Mouse (Mus musculus) C2C12 (cell line): ENCODE results near the gene Smim27. TPM values are rescaled to one million over a fixed set of nuclear protein-coding genes. Genes with fewer than 3 reads are reported as not detected.
"Not testable (repeated sequence)": the region's sequence is repeated elsewhere in the genome, so short reads cannot be mapped to it uniquely, and the experiment has no call there.

Source experiments
- H3K27me3 ChIP-seq: one replicate; pipeline ENCODE4 v1.6.1; 2011; ENCODE audit not compliant: control insufficient read depth, insufficient read depth, insufficient read length
- H3K36me3 ChIP-seq: one replicate; pipeline ENCODE4 v1.6.1; 2011; ENCODE audit not compliant: control insufficient read depth, insufficient read depth
- H3K4me3 ChIP-seq: one replicate; pipeline ENCODE4 v1.5.1; 2011; ENCODE audit warnings: mild to moderate bottlenecking, control low read depth; ENCODE audit not compliant: poor library complexity, insufficient read depth, severe bottlenecking
- H3K79me2 ChIP-seq: one replicate; pipeline ENCODE4 v1.6.1; 2011; ENCODE audit not compliant: control insufficient read depth, insufficient read depth
- H3K79me3 ChIP-seq: one replicate; pipeline ENCODE4 v1.6.1; 2011; ENCODE audit warnings: low read depth, control low read depth
- H3ac ChIP-seq: one replicate; pipeline ENCODE3; 2011; ENCODE audit warnings: low read depth; ENCODE audit not compliant: control insufficient read depth, insufficient read length
- CEBPB ChIP-seq: IDR thresholded peaks from one replicate; pipeline ENCODE4 v1.6.1; 2011; ENCODE audit warnings: low read depth, mild to moderate bottlenecking, control low read depth, moderate library complexity
- CTCF ChIP-seq: IDR thresholded peaks from one replicate; pipeline ENCODE4 v1.5.1; 2011; ENCODE audit not compliant: control insufficient read depth, insufficient read depth, insufficient read length
- FOSL1 ChIP-seq: IDR thresholded peaks from one replicate; pipeline ENCODE4 v1.8.0; 2011; ENCODE audit warnings: mild to moderate bottlenecking, low read length; ENCODE audit not compliant: poor library complexity, insufficient read depth, severe bottlenecking
- MAX ChIP-seq: IDR thresholded peaks from one replicate; pipeline ENCODE4 v1.6.1; 2011; ENCODE audit warnings: mild to moderate bottlenecking, control low read depth
- MYOD1 ChIP-seq: IDR thresholded peaks from one replicate; pipeline ENCODE4 v1.6.1; 2011; ENCODE audit warnings: low read depth; ENCODE audit not compliant: control insufficient read depth, insufficient read length
- MYOG ChIP-seq: IDR thresholded peaks from one replicate; pipeline ENCODE4 v1.6.1; 2011; ENCODE audit not compliant: control insufficient read depth, insufficient read length; ENCODE audit errors: extremely low read depth
- USF1 ChIP-seq: IDR thresholded peaks from one replicate; pipeline ENCODE4 v1.6.1; 2011; ENCODE audit warnings: low read depth, mild to moderate bottlenecking, control low read depth, moderate library complexity
- polyA plus RNA-seq: library from polyadenylated mRNA; unstranded; fragments of >200 nt; fragmentation: generic; extraction: Trizol; gene quantifications from one replicate; pipeline ENCODE4 v1.2.1, GENCODE M21; 2012; ENCODE audit warnings: missing spikeins

The Smim27 gene
- polyA plus RNA-seq, 1 experiment = 5.2 TPM

DNA sequence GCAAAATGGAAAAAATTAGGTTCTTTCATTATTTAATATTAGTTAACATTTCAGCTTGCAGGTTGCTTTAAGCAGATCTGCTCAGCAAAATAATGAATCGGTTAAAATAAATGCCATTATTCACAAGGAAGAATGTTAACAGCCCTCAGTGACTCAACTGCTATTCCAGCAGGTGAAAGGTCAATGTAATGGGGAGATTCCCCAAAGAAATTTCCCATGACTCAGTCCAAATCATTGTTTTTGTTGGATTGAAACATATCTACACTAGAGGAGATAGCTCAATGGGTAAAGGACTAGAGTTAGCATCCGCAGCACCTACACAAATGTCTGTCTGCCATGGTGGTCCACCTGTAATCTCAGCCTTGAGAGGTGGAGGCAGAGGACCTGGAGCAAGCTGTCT, 19.7 kb downstream of the Smim27 start:
- no peaks in the 10 kb centered on the region for H3K79me2 ChIP-seq
- no peak overlapping the region for H3ac ChIP-seq
- TF ChIP-seq CEBPB = no peak
- no peak for TF ChIP-seq FOSL1
- TF ChIP-seq MYOG = no peak
- no peak for TF ChIP-seq MYOD1
- no peak for TF ChIP-seq USF1
- TF ChIP-seq CTCF = no peak
- TF ChIP-seq MAX = no peak
- H3K79me3 ChIP-seq = no peaks in the 10 kb centered on the region
- no peak overlapping the region for H3K4me3 ChIP-seq
- no peaks in the 10 kb centered on the region for H3K36me3 ChIP-seq
- H3K27me3 ChIP-seq = no peaks in the 10 kb centered on the region

DNA sequence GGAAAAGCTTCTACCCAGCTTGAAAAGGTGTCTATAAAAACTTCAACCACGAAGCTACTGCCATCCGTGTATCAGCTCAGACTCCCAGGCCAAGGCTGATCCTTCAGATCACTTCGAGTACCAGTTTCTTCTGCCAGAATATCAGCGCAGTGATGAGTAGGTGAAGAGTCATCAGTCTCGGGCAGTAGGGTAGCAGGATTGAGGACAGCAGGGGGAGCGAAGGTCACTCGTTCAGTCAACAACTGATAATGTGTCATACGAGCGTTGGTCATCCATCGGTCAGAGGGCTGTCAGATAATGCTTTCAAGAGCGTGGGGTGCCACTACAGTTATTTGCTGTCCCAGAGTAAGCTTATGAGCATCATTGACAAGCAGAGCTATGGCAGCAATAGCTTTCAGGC, 22.1 kb downstream of the Smim27 start:
- not testable (repeated sequence) for H3K27me3 ChIP-seq, H3K4me3 ChIP-seq, H3ac ChIP-seq, H3K79me3 ChIP-seq, H3K79me2 ChIP-seq, H3K36me3 ChIP-seq

DNA sequence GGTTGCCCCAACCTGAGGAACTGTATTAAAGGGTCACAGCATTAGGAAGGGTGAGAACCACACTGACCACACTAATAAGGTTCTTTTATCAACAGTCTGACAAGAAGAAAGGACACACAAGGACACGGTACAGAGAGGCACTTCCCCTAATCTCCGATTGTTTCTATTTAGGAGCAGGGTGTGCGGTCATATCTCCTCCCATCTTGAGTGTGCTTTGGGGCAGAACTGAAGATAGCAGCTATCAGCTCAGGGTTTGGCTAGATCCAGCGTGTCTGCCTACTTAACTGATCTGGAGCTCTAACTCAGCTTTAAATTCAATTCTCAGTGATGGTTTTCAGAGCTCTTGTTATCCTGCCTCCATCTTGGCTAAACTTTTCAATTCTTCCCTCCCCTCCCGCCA, 29.8 kb downstream of the Smim27 start:
- Histone ChIP-seq H3K79me3 (no peaks in the 10 kb centered on the region), H3K79me2 (no peaks in the 10 kb centered on the region), H3ac (no peak overlapping the region), H3K27me3 (peaks cover 9% of the 10 kb centered on the region), H3K4me3 (no peak overlapping the region), H3K36me3 (no peaks in the 10 kb centered on the region)
- TF ChIP-seq CEBPB (no peak), MYOG (no peak), FOSL1 (no peak), CTCF (no peak), USF1 (no peak), MYOD1 (no peak), MAX (no peak)

DNA sequence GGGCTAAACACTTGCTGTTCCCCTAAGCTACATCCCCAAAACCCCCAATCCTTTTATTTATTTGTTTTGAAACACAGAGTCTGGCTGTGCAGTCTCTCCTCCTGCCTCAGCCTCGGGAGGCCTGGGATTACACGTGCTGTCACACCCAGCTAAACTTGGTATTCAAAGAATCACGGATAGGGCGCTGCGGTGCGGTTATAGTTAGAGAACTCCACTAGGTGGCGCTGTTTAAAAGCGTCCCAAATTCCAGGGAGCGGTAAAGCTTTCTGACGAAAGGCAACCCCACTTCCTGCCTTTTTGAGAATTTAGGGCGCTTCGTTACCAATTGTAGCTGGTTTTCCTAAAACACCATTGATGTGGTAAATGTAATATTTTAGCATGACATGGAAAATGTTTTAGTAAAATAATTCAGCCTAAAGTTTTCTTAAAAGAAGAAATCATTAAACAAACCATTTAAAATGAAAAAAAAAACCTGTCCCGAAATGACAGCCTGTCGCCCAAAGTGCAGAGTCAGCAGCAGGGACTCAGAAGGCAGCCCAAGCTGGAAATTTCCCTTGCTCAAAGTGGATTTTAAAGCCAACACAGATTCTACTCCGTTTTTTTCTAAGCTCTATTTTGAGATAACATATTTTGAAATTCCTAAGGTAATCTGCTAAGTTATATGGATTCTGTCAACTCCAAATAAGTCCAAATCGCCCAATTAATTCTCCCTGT, 31.9 kb downstream of the Smim27 start:
- TF ChIP-seq MYOD1 (no peak), USF1 (no peak), MAX (peak; percentile 84), CTCF (peak; percentile 31), FOSL1 (no peak), CEBPB (no peak), MYOG (no peak)
- H3K4me3 ChIP-seq = no peak overlapping the region
- H3K79me3 ChIP-seq = no peaks in the 10 kb centered on the region
- H3K36me3 ChIP-seq = no peaks in the 10 kb centered on the region
- H3K79me2 ChIP-seq = no peaks in the 10 kb centered on the region
- H3K27me3 ChIP-seq = peaks cover 20% of the 10 kb centered on the region
- H3ac ChIP-seq = no peak overlapping the region

DNA sequence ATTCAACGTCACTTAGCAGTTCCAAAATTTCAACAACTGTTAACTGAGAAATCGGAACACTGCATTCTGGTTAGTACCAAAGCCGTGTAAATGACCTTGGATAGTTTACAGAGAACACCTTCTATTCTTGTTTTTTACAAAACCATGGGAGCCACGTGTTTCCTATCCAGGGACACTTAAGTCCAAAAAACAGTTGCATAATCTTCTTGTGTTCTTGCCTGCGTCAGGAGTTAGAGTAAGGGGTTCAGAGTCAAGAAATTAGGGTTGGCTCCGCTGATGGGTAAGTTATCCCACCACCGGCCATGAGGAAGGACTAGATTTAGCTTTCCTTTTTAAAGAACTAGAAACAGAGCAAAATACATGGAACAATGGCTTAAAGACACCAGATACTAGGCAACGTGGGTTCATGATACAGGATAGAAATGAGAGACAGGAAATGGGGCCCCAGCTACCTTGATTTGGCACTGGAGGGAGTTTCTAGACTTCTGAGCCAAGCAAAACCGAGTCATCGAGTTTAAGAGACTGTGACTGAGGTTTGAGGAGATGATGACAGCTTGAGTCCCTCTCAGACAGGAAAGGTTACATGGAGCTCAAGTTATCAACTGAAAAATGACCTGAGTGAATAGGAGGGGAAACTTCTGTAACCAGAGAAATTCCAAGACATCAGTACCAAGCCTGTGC, 33.2 kb downstream of the Smim27 start:
- TF ChIP-seq USF1 (no peak), FOSL1 (no peak), MYOG (no peak), CTCF (no peak), MYOD1 (no peak), CEBPB (no peak), MAX (no peak)
- H3ac ChIP-seq = no peak overlapping the region
- no peaks in the 10 kb centered on the region for H3K36me3 ChIP-seq
- no peak overlapping the region for H3K4me3 ChIP-seq
- H3K79me2 ChIP-seq = no peaks in the 10 kb centered on the region
- H3K79me3 ChIP-seq = no peaks in the 10 kb centered on the region
- peaks cover 20% of the 10 kb centered on the region for H3K27me3 ChIP-seq

DNA sequence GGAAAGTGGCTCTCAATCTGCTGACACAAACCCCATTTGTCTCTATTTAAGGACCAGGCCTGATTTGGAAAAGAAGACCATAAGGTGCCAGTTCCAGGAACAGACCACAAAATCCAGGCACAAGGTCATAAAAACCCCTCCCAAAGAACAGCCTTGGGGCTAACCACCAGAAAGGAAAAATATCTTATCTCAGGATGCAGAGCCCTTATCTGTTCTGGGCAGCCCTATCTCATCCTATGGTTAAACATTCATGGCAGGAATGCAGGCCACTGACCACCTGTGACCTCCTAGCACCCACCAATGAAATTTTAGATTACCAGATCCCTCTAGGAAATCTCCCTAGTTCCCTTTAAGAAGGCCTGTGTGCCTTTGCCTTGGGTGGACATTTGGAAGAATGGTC, 40.3 kb downstream of the Smim27 start:
- Histone ChIP-seq H3K4me3 (no peak overlapping the region), H3K79me3 (no peaks in the 10 kb centered on the region), H3K36me3 (no peaks in the 10 kb centered on the region), H3K27me3 (peaks cover 9% of the 10 kb centered on the region), H3K79me2 (no peaks in the 10 kb centered on the region), H3ac (no peak overlapping the region)
- TF ChIP-seq MAX (no peak), MYOD1 (no peak), FOSL1 (no peak), MYOG (no peak), CTCF (no peak), USF1 (no peak), CEBPB (no peak)
